Mouse (Mus musculus): ENCODE measurements around the gene Trim40.

The Trim40 gene

GRCm38 (mm10) chr17:36893387-36893786, 3.5 kb upstream of the Trim40 start:
- in situ Hi-C loops (cut with MboI, MseI): loop anchor here (5.0 kb wide), 2 partner anchors 309 to 314 kb away; partner anchors contain the start of gene Olfr94 (in 1 of the 2)

DNA sequence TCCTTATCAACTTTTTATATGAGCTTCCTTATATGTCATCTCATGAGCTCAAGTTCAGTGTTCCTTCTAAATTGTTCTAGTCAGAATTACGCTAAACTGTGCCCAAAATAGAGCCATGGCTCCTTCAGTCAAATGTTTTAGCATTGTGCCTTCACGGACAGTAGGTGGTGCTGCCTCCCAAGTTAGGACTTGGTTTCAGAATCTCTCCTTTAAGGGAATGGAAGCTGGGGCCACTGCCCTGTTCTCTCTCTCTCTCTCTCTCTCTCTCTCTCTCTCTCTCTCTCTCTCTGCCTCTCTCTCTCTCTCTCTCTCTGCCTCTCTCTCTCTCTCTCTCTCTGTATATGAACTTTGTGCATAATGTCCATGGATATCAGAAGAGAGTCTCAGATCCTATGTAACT, 2.4 kb upstream of the Trim40 start:
- in situ Hi-C loops (cut with MboI, MseI): loop anchor here (5.0 kb wide), 2 partner anchors 310 to 315 kb away; partner anchors contain the start of gene Olfr94 (in 1 of the 2)

- in situ Hi-C loops (cut with MboI, MseI): loop anchor here (5.0 kb wide), 2 partner anchors 311 to 316 kb away; partner anchors contain the start of gene Olfr94 (in 1 of the 2)
These were observed 1.6 kb upstream of the Trim40 start for GRCm38 (mm10) chr17:36891496-36891895.

DNA sequence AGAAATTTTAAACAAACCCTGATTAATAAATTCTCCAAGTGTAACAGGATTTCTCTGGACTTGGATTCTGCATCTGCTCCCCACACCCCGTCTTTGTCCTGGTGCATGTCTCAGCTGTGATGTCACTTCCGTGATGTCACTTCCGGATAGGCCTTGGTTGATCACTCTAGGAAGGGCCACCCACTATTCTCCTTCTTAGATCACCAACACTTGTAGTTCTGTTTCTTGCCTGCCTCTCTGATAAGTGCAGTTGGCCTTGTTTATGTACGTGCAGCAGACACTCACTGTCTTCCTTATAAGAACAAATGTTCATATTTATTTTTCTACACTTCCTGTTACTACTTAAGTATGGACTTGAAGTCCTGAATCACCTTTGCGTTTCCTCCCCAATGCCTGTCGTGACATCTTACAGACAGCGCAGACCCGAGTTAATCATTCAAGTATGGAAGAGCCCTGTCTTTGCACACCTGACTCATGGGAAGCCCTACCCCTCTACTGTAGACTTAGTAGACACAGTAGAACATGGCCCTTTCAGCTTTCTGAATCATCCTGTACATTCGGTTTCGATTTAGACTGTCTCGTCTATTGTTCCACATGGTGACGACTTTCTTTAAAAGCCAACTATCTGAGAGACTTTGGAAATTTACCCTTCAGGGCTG, 4.7 kb downstream of the Trim40 start:
- in situ Hi-C loops (cut with MboI, MseI): no loop called here

DNA sequence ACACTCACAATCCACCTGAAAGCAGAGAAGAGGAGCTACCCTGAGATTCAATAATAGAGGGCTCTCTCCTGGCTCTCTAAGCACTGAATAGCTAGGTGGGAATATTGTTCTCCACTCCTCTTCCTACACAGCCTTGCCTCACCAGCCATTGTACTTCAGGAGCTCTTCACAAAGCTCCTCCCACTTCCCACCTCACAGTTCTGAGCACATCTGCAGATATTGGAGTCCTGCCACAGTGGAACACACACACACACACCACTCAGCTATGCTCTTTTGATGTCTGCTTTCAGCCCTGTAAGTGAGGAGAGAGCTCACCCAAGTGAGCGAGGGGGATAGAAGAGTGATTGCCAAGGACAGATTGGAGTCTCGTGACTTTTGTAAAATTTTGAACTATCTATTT, 6.6 kb downstream of the Trim40 start:
- in situ Hi-C loops (cut with MboI, MseI): no loop called here

DNA sequence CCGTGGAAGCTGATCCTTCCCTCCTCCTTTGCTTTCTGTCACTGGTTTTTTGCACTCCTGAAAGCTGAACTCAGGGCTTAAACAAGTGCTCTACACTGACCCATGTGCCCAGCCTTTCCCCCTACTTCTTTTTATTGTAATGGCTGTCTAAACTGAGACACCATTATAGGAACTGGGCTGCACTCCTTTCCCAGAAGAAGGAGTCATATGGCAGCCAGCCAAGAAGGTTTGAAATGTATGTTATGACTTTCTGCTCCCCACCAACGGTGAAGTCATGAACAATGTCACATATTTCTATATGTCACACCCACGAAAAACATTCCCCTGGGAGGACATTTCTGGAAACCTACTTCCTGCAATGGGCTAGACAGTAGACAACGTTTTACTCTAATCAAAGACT, 15.3 kb downstream of the Trim40 start:
- in situ Hi-C loops (cut with MboI, MseI): no loop called here

DNA sequence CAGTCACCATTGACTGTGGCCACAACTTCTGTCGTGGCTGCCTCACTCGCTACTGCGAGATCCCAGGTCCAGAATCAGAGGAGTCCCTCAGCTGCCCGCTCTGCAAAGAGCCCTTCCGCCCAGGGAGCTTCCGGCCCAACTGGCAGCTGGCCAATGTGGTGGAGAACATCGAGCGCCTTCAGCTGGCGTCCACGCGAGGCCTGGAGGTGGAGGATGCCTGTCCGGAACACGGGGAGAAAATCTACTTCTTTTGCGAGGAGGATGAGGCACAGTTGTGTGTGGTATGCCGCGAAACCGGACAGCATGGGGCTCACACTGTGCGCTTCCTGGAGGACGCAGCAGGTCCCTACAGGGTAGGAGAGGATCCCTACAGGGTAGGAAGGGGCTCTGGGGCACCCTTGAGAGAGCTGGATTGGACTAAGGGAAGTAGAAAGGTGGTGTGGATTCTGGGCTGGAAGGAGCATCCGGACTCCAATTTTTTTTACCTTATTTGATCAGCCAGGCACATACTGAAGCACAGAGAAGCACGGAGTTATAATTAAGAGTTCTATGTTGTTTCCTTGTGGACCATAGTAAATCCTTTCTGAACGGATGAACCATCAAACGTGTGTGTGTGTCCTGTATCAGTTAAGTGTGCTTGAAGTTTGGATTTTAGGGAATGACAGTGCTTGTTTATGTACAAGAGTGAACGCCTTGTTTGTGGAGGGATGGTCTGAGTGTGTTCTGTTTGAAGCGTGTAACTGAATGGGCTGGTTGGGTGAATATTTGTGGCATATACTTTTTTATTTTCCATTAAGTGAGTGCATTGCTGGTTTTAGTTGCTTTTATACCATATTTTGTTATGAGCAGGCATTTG, 19.7 kb downstream of the Trim40 start:
- in situ Hi-C loops (cut with MboI, MseI): no loop called here

GRCm38 (mm10) chr17:36869284-36869954, 20.5 kb downstream of the Trim40 start, which contains the start of gene Trim10:
Trim10 (plus strand) TSS chr17:36869574.
- in situ Hi-C loops (cut with MboI, MseI): no loop called here

GRCm38 (mm10) chr17:36868836-36869235, 21.1 kb downstream of the Trim40 start:
- in situ Hi-C loops (cut with MboI, MseI): no loop called here

- in situ Hi-C loops (cut with MboI, MseI): no loop called here
These were observed 23.0 kb downstream of the Trim40 start, which contains the start of gene Trim15 for GRCm38 (mm10) chr17:36866719-36867527. Trim15 (minus strand) TSS chr17:36867210.

DNA sequence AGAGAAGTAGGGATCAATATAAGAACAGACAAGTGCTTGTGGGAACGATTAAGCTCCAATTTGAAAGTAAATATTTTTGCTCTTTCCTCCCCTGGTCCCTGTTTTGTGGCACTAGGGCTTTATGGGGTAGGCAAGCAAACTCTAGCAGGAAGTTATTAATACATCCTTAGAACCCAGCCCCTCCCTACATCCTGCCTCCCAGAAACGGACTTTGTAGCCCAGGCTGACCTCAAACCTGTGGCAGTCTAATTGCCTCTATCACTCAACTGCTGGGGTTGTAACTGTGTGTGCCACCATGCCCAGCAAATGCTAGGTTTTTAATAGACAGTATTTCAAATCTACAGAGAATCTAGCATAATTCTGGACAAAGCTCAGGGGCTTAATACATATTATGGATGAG, 28.2 kb downstream of the Trim40 start:
- in situ Hi-C loops (cut with MboI, MseI): no loop called here

GRCm38 (mm10) chr17:36858181-36858580, 31.7 kb downstream of the Trim40 start:
- in situ Hi-C loops (cut with MboI, MseI): loop anchor here in 1 of 2 experiments (10.0 kb wide), 1 partner anchor 1923 kb away; the partner anchor contains the start of gene Neu1

GRCm38 (mm10) chr17:36856236-36856635, 33.7 kb downstream of the Trim40 start:
- in situ Hi-C loops (cut with MboI, MseI): loop anchor here in 1 of 2 experiments (10.0 kb wide), 1 partner anchor 1921 kb away; the partner anchor contains the start of gene Neu1

GRCm38 (mm10) chr17:36855484-36855883, 34.4 kb downstream of the Trim40 start:
- in situ Hi-C loops (cut with MboI, MseI): loop anchor here in 1 of 2 experiments (10.0 kb wide), 1 partner anchor 1921 kb away; the partner anchor contains the start of gene Neu1

GRCm38 (mm10) chr17:36851627-36852026, 38.3 kb downstream of the Trim40 start:
- in situ Hi-C loops (cut with MboI, MseI): loop anchor here in 1 of 2 experiments (10.0 kb wide), 1 partner anchor 1917 kb away; the partner anchor contains the start of gene Neu1

- in situ Hi-C loops (cut with MboI, MseI): loop anchor here in 1 of 2 experiments (10.0 kb wide), 1 partner anchor 1916 kb away; the partner anchor contains the start of gene Neu1
These were observed 38.7 kb downstream of the Trim40 start for GRCm38 (mm10) chr17:36851200-36851599.

DNA sequence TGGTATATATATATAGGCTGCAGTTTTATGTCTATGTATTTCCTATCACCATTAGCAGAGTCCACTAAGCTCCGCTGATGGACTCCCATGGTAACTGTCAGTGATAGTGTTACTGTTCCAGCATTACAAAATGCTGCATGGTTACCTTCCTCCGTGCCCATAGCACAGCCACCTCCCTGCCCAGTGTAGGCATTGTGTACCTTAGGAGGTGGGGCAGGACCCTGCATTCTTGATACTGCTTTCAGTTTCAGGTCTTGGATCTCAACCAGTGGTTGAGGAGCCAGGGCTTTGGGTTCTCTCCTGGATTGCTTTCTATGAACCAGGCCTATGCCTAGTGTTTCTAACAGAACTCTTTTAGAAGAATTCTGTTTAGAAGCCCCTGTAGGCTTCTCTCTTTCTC, 39.9 kb downstream of the Trim40 start:
- in situ Hi-C loops (cut with MboI, MseI): loop anchor here in 1 of 2 experiments (10.0 kb wide), 2 partner anchors 1565 to 1915 kb away; partner anchors contain the start of gene Neu1

DNA sequence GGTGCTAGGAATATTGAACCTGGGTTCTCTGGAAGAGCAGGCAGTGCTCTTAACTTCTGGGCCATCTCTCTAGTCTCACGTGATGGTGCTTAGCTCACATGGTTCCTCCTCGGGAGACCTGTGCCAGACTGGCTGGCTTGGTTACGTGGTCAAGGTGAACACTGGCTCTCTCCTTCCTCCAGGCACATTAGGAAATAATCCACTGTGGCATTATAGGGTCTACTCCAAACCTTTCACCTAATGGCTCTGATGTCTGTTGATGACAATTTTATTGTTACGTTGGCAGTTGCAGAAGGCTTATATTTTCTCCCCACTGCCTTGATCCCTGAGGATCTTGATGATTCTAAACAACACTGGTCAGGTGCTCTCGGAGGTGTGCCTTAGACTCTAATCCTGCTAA, 41.0 kb downstream of the Trim40 start:
- in situ Hi-C loops (cut with MboI, MseI): loop anchor here in 1 of 2 experiments (10.0 kb wide), 1 partner anchor 1564 kb away; no protein-coding TSS in a partner anchor

DNA sequence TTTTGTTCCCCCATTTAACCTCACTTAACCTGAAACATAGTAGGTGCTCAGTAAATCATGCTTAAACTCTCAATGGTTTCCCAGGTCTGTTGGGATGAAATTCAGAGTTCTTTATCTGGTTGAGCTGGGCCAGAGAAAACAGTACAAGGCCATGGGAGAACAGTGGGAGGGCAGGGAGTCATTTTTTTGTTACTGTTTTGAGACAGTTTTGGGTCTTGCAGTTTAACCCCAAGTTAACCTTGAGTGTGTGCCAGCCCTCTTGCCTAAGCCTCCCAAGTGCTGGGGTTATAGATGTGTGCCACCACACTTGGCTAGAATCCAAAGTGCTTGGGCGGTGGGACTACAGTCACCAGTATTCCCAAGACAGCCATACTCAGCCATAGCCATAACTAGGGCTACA, 45.2 kb downstream of the Trim40 start:
- in situ Hi-C loops (cut with MboI, MseI): loop anchor here in 1 of 2 experiments (10.0 kb wide), 1 partner anchor 1560 kb away; no protein-coding TSS in a partner anchor

GRCm38 (mm10) chr17:36844286-36844719, 45.6 kb downstream of the Trim40 start:
- in situ Hi-C loops (cut with MboI, MseI): loop anchor here in 1 of 2 experiments (10.0 kb wide), 1 partner anchor 1560 kb away; no protein-coding TSS in a partner anchor
